26 mouse cellular contexts compared by ENCODE assay signal in genomic region chr5:134422265-134422925, GRCm38 (mm10). TPM values are rescaled to one million over a fixed set of nuclear protein-coding genes. Genes with fewer than 3 reads are reported as not detected.
DNase-seq lines count a peak whose midpoint lies in the region; ATAC-seq and TF ChIP-seq lines count a peak whose summit lies in the region.
"Had no signal": no experiment of that assay in that cellular context is flagged by ENCODE, and none has a peak within 500 bp of the region (broad histone marks: within the 10 kb centered on the region; RNA-seq: fewer than 3 reads in every experiment).

No protein-coding gene starts in this region.

- H3K27ac ChIP-seq in intestine, embryonic 16.5 days (ENCODE audit: low read length) = 0 out of 2 replicates have a peak overlapping the region, but pooled peaks have one; percentile 4
- no peak overlapping the region for H3K27ac ChIP-seq in intestine, embryonic 15.5 days
- H3K27ac ChIP-seq in ES-E14 (ENCODE audit: insufficient read depth, low read depth, low read length, poor library complexity, severe bottlenecking) = peak overlapping the region; percentile 96
- H3K27ac ChIP-seq in brown adipose tissue, adult 24 weeks (replicated peaks; ENCODE audit: low read depth, low read length) = peak overlapping the region; percentile 30; the same call in 1 of the 2 replicates
- H3K27ac ChIP-seq: embryonic facial prominence, embryonic 12.5 days; embryonic facial prominence, embryonic 15.5 days; hindbrain, embryonic 12.5 days; hindbrain, embryonic 15.5 days had no signal

- in situ Hi-C loops in ES-E14 (cut with MboI; ENCODE audit: low sequenced_read_pairs in 2 of 2, unreplicated experiment in 2 of 2) = no loop called here

- TF ChIP-seq CTCF in E14TG2a.4 (conservative IDR thresholded peaks at IDR 0.05; ENCODE audit: low read length) = no peak

- H3K27me3 ChIP-seq in intestine, embryonic 16.5 days (replicated peaks; ENCODE audit: control insufficient read depth, insufficient read depth, low read length) = no peaks in the 10 kb centered on the region
- no peaks in the 10 kb centered on the region for H3K27me3 ChIP-seq in intestine, embryonic 15.5 days (replicated peaks)
- H3K27me3 ChIP-seq in E14TG2a.4 (ENCODE audit: insufficient read depth, low read length) = no peaks in the 10 kb centered on the region
- H3K27me3 ChIP-seq: embryonic facial prominence, embryonic 12.5 days; embryonic facial prominence, embryonic 15.5 days; hindbrain, embryonic 12.5 days; hindbrain, embryonic 15.5 days; Patski had no signal

- H3K9ac ChIP-seq in intestine, embryonic 16.5 days (ENCODE audit: low read depth, low read length) = no peak overlapping the region
- H3K9ac ChIP-seq in intestine, embryonic 15.5 days = no peak overlapping the region
- peak overlapping the region; percentile 75; the same call in 1 of the 2 replicates for H3K9ac ChIP-seq in ES-E14 (ENCODE audit: insufficient read depth, low read depth, low read length, poor library complexity, severe bottlenecking)
- H3K9ac ChIP-seq: embryonic facial prominence, embryonic 12.5 days; embryonic facial prominence, embryonic 15.5 days; forebrain, postnatal 0 days; hindbrain, embryonic 12.5 days; hindbrain, embryonic 15.5 days had no signal

- no peak for DNase-seq in ES-E14 (ENCODE audit: low read depth, low spot score)
- DNase-seq in layer of hippocampus, postnatal 36 days = no peak
- DNase-seq in kidney, adult 9 months = no peak
- DNase-seq: adrenal gland, adult 8-10 months; adrenal gland, postnatal 36 days; cerebellum, adult 11 months; cerebellum, adult 2 months; cerebellum, adult 9-11 months; cerebellum, postnatal 25 days; forebrain, postnatal 0 days; gastrocnemius, postnatal 25 days; heart, adult 2 months had no signal

- no peak overlapping the region for H3K4me2 ChIP-seq in intestine, embryonic 16.5 days (ENCODE audit: low read depth, low read length)
- no peak overlapping the region for H3K4me2 ChIP-seq in intestine, embryonic 15.5 days (replicated peaks)
- H3K4me2 ChIP-seq: embryonic facial prominence, embryonic 12.5 days; embryonic facial prominence, embryonic 15.5 days; heart, embryonic 11.5 days; hindbrain, embryonic 12.5 days; hindbrain, embryonic 15.5 days had no signal

- peaks cover 3% of the 10 kb centered on the region; the same call in 1 of the 2 replicates for H3K36me3 ChIP-seq in intestine, embryonic 16.5 days (ENCODE audit: control insufficient read depth, insufficient read depth, low read length)
- peaks cover 7% of the 10 kb centered on the region; the same call in 1 of the 2 replicates for H3K36me3 ChIP-seq in intestine, embryonic 15.5 days
- H3K36me3 ChIP-seq in E14TG2a.4 (ENCODE audit: insufficient read depth, low read length) = peaks cover 20% of the 10 kb centered on the region
- H3K36me3 ChIP-seq in ES-E14 (ENCODE audit: control insufficient read depth, insufficient read depth, low read length, poor library complexity, severe bottlenecking) = peaks cover 8% of the 10 kb centered on the region; the same call in 1 of the 2 replicates
- H3K36me3 ChIP-seq: G1E; hindbrain, embryonic 15.5 days had no signal

- peaks cover 27% of the 10 kb centered on the region for H3K4me1 ChIP-seq in intestine, embryonic 16.5 days (ENCODE audit: control insufficient read depth, insufficient read depth, low read length)
- peaks cover 16% of the 10 kb centered on the region for H3K4me1 ChIP-seq in intestine, embryonic 15.5 days (replicated peaks)
- H3K4me1 ChIP-seq in E14TG2a.4 (replicated peaks; ENCODE audit: low read depth, low read length) (peaks cover 94% of the 10 kb centered on the region), ES-E14 (ENCODE audit: control insufficient read depth in 2 of 2, insufficient read depth in 2 of 2, low read length in 2 of 2, poor library complexity in 1 of 2) (peaks cover 16 to 37% of the 10 kb centered on the region in 2 experiments)
- H3K4me1 ChIP-seq in brown adipose tissue, adult 24 weeks (ENCODE audit: control insufficient read depth, insufficient read depth, insufficient read length, low read length) = peaks cover 30% of the 10 kb centered on the region

- 0 out of 2 replicates have a peak, but pooled peaks cover 5% of the 10 kb centered on the region for H3K9me3 ChIP-seq in intestine, embryonic 16.5 days (ENCODE audit: control insufficient read depth, low read length)
- H3K9me3 ChIP-seq in intestine, embryonic 15.5 days = no peaks in the 10 kb centered on the region
- peaks cover 5% of the 10 kb centered on the region for H3K9me3 ChIP-seq in E14TG2a.4 (ENCODE audit: low read length)
- no peaks in the 10 kb centered on the region for H3K9me3 ChIP-seq in ES-E14 (ENCODE audit: control insufficient read depth, insufficient read depth, low read depth, low read length)
- H3K9me3 ChIP-seq: embryonic facial prominence, embryonic 12.5 days; embryonic facial prominence, embryonic 15.5 days; G1E; hindbrain, embryonic 12.5 days; hindbrain, embryonic 15.5 days had no signal

- no peak for ATAC-seq in intestine, embryonic 16.5 days
- ATAC-seq in intestine, embryonic 15.5 days = no peak
- no peak for ATAC-seq in frontal cortex, adult (ENCODE audit: low TSS enrichment)
- ATAC-seq: activated CD4-positive, CD25-positive, alpha-beta regulatory T cell, adult 4 months; forebrain, embryonic 14.5 days; forebrain, postnatal 0 days; Patski had no signal

- no peak overlapping the region for H3K4me3 ChIP-seq in intestine, embryonic 16.5 days (ENCODE audit: low read length)
- no peak overlapping the region for H3K4me3 ChIP-seq in intestine, embryonic 15.5 days (replicated peaks)
- peak overlapping the region; percentile 50 for H3K4me3 ChIP-seq in E14TG2a.4 (replicated peaks; ENCODE audit: low read length)
- peak overlapping the region in 1 of 2 experiments; percentile 33; a peak in 2 of 4 replicates for H3K4me3 ChIP-seq in ES-E14 (ENCODE audit: insufficient read depth in 1 of 2, low read depth in 1 of 2, low read length in 2 of 2, poor library complexity in 1 of 2, severe bottlenecking in 1 of 2)
- no peak overlapping the region for H3K4me3 ChIP-seq in brown adipose tissue, adult 24 weeks (ENCODE audit: insufficient read depth, low read depth, low read length)
- H3K4me3 ChIP-seq: embryonic facial prominence, embryonic 12.5 days; embryonic facial prominence, embryonic 15.5 days; heart, adult 2 months; hindbrain, embryonic 12.5 days; hindbrain, embryonic 15.5 days had no signal

- 79% methylated on average over 12 of the region's 12 CpGs for WGBS in intestine, embryonic 16.5 days
- WGBS in intestine, embryonic 15.5 days = 83% methylated on average over 12 of the region's 12 CpGs

TF ChIP-seq in ES-E14, 5 proteins besides CTCF, POLR2A, EP300 and RAD21:
- TF ChIP-seq CHD2 (IDR thresholded peaks at IDR 0.05; ENCODE audit: low read depth, low read length) (no peak), HCFC1 (IDR thresholded peaks at IDR 0.05; ENCODE audit: borderline replicate concordance, insufficient read depth, low read length) (no peak), ZNF384 (IDR thresholded peaks at IDR 0.05; ENCODE audit: low read depth, low read length) (no peak), ZC3H11A (IDR thresholded peaks at IDR 0.05; ENCODE audit: borderline replicate concordance, low read depth, low read length) (no peak)

RNA-seq across cellular contexts. Expression of gene Gtf2ird1, which starts 34.1 kb away (rescaled TPM):
- 66.5 and 66.6 TPM in 2 replicates for polyA plus RNA-seq in intestine, embryonic 16.5 days (2015; fragmentation: Nextera tagmentation; extraction: Ambion mirVana)
- polyA plus RNA-seq in intestine, embryonic 15.5 days (2015; fragmentation: Nextera tagmentation; extraction: Ambion mirVana) = 81.6 and 84.4 TPM in 2 replicates
- total RNA-seq in ES-E14 (2012; rRNA removed) = 63.5 and 118 TPM in 2 replicates
- 37.9 and 80.1 TPM in 2 replicates for polyA plus RNA-seq in brown adipose tissue, adult 24 weeks (2012; ENCODE audit: insufficient read depth, insufficient read length, missing spikeins)
- total RNA-seq in layer of hippocampus, postnatal 36 days (2021) = 10 to 100 TPM; 28.4 to 31.3 TPM
